Mouse (Mus musculus) retina, adult 2 months (tissue): Measurements from ENCODE around the gene Fgf18.

ENCODE experiments used
- DNase-seq: peaks from one replicate; pipeline ENCODE4 v3.0.0-alpha.2; 2012; ENCODE audit warnings: low read depth, low spot score

Gene Fgf18

GRCm38 (mm10) chr11:33150364-33150763 lies 3.2 kb upstream of the Fgf18 start:
- DNase-seq = no peak

- no peak for DNase-seq
These were observed 2.3 kb upstream of the Fgf18 start for GRCm38 (mm10) chr11:33149453-33149852.

- no peak for DNase-seq
These were observed 1.9 kb upstream of the Fgf18 start for GRCm38 (mm10) chr11:33149088-33149436.

GRCm38 (mm10) chr11:33148338-33149087 lies 1.3 kb upstream of the Fgf18 start:
- peak; percentile 51 for DNase-seq

GRCm38 (mm10) chr11:33147572-33148337 lies 555 bp upstream of the Fgf18 start:
- no peak for DNase-seq

GRCm38 (mm10) chr11:33146651-33147131 lies 509 bp downstream of the Fgf18 start:
- DNase-seq = no peak

GRCm38 (mm10) chr11:33146143-33146497 lies 1.1 kb downstream of the Fgf18 start:
- no peak for DNase-seq

- DNase-seq = no peak
These were observed 1.7 kb downstream of the Fgf18 start for GRCm38 (mm10) chr11:33145201-33146142.

- no peak for DNase-seq
These were observed 3.3 kb downstream of the Fgf18 start for GRCm38 (mm10) chr11:33143906-33144305.

GRCm38 (mm10) chr11:33142801-33143200 lies 4.4 kb downstream of the Fgf18 start:
- DNase-seq = no peak

GRCm38 (mm10) chr11:33140111-33140460 lies 7.1 kb downstream of the Fgf18 start:
- DNase-seq = no peak

- no peak for DNase-seq
These were observed 7.6 kb downstream of the Fgf18 start for GRCm38 (mm10) chr11:33139458-33140110.

- no peak for DNase-seq
These were observed 8.5 kb downstream of the Fgf18 start for GRCm38 (mm10) chr11:33138686-33139085.

GRCm38 (mm10) chr11:33134391-33134986 lies 12.7 kb downstream of the Fgf18 start:
- no peak for DNase-seq

- no peak for DNase-seq
These were observed 14.4 kb downstream of the Fgf18 start for GRCm38 (mm10) chr11:33132619-33133338.

GRCm38 (mm10) chr11:33127058-33127457 lies 20.1 kb downstream of the Fgf18 start:
- DNase-seq = no peak

GRCm38 (mm10) chr11:33122575-33123268 lies 24.5 kb downstream of the Fgf18 start:
- no peak for DNase-seq

- no peak for DNase-seq
These were observed 27.6 kb downstream of the Fgf18 start for GRCm38 (mm10) chr11:33119556-33119955.

- no peak for DNase-seq
These were observed 28.1 kb downstream of the Fgf18 start for GRCm38 (mm10) chr11:33119116-33119515.

- no peak for DNase-seq
These were observed 28.7 kb downstream of the Fgf18 start for GRCm38 (mm10) chr11:33118480-33118879.
